Mouse (Mus musculus) liver, embryonic 11.5 days (tissue): Measurements from ENCODE around the gene Rgs13. TPM values are rescaled to one million over a fixed set of nuclear protein-coding genes. Genes with fewer than 3 reads are reported as not detected.
A peak's percentile ranks its signal among the peaks of the same experiment; 100 is the strongest.

Experiments used
- ATAC-seq: fragments of 200-750 bp; cut with Nextera tagmentation; replicated peaks from 2 replicates; pipeline ENCODE4 v1.8.0; 2017; ENCODE audit warnings: moderate number of reproducible peaks, mild to moderate bottlenecking, moderate TSS enrichment, moderate library complexity; ENCODE audit not compliant: low FRiP score
- DNase-seq: peaks from one replicate; pipeline ENCODE4 v3.0.0-alpha.2; 2017; ENCODE audit warnings: low spot score
- H3K27ac ChIP-seq: fragments of 300-500 bp; sonication (generic); 2 replicates; pipeline ENCODE4 v1.5.1; 2014; ENCODE audit warnings: mild to moderate bottlenecking, low read depth, low read length, control low read depth
- H3K27me3 ChIP-seq: fragments of 300-500 bp; sonication (generic); replicated peaks from 2 replicates; pipeline ENCODE4 v1.6.1; 2014; ENCODE audit warnings: low read length, mixed read lengths; ENCODE audit not compliant: control insufficient read depth, insufficient read depth
- H3K36me3 ChIP-seq: fragments of 300-500 bp; sonication (generic); 2 replicates; pipeline ENCODE4 v1.6.1; 2014; ENCODE audit warnings: mild to moderate bottlenecking, low read length, moderate library complexity, mixed read lengths; ENCODE audit not compliant: control insufficient read depth, insufficient read depth
- H3K4me1 ChIP-seq: fragments of 300-500 bp; sonication (generic); replicated peaks from 2 replicates; pipeline ENCODE4 v1.6.1; 2014; ENCODE audit warnings: low read length, mixed read lengths; ENCODE audit not compliant: control insufficient read depth, insufficient read depth
- H3K4me2 ChIP-seq: fragments of 300-500 bp; sonication (generic); 2 replicates; pipeline ENCODE4 v1.6.1; 2014; ENCODE audit warnings: mild to moderate bottlenecking, control low read depth, moderate library complexity
- H3K4me3 ChIP-seq: fragments of 300-500 bp; sonication (generic); 2 replicates; pipeline ENCODE4 v1.5.1; 2014; ENCODE audit warnings: low read depth, low read length, control low read depth
- H3K9ac ChIP-seq: fragments of 300-500 bp; sonication (generic); 2 replicates; pipeline ENCODE4 v1.6.1; 2014; ENCODE audit warnings: low read depth, low read length, control low read depth
- H3K9me3 ChIP-seq: fragments of 300-500 bp; sonication (generic); 2 replicates; pipeline ENCODE4 v1.6.1; 2016; ENCODE audit warnings: low read length, inconsistent platforms, mixed read lengths; ENCODE audit not compliant: control insufficient read depth
- WGBS: fragments of 180-500 bp; shearing (Covaris S2); extraction: QIAGEN DNeasy Blood & Tissue Kit; methylation state at CpG from one replicate; pipeline ENCODE4 v1.1.7; 2014; 5-methylcytosine and 5-hydroxymethylcytosine counted together
- polyA plus RNA-seq: library from polyadenylated mRNA; unstranded; fragments of >200 nt; fragmentation: Nextera tagmentation; extraction: Ambion mirVana; gene quantifications from 2 replicates; pipeline ENCODE4 v1.2.1, GENCODE M21; 2014

Rgs13 gene
- polyA plus RNA-seq, 1 experiment from 2014 or later = not detected

- no peak overlapping the region for H3K4me3 ChIP-seq
- no peak overlapping the region for H3K27ac ChIP-seq
- no peak overlapping the region for H3K9ac ChIP-seq
- H3K9me3 ChIP-seq = no peaks in the 10 kb centered on the region
- ATAC-seq (no peak), DNase-seq (no peak)
- H3K4me1 ChIP-seq = no peaks in the 10 kb centered on the region
- 50% methylated on average over 7 of the region's 7 CpGs for WGBS
- H3K36me3 ChIP-seq = no peaks in the 10 kb centered on the region
- H3K27me3 ChIP-seq = no peaks in the 10 kb centered on the region
- H3K4me2 ChIP-seq = no peak overlapping the region
Observed at GRCm38 (mm10) chr1:144186655-144187396, 9.7 kb upstream of the Rgs13 start.

GRCm38 (mm10) chr1:144184955-144185715 lies 8.0 kb upstream of the Rgs13 start:
- peak; percentile 23; the same call in 1 of the 2 replicates for ATAC-seq
- Histone ChIP-seq H3K27me3 (no peaks in the 10 kb centered on the region), H3K9me3 (no peaks in the 10 kb centered on the region), H3K4me2 (no peak overlapping the region), H3K27ac (no peak overlapping the region), H3K9ac (no peak overlapping the region), H3K4me1 (no peaks in the 10 kb centered on the region), H3K4me3 (no peak overlapping the region), H3K36me3 (no peaks in the 10 kb centered on the region)
- 42% methylated on average over 4 of the region's 4 CpGs for WGBS
- no peak for DNase-seq

- no peak for ATAC-seq
Observed at GRCm38 (mm10) chr1:144183622-144184021, 6.5 kb upstream of the Rgs13 start.

GRCm38 (mm10) chr1:144179559-144179958 lies 2.4 kb upstream of the Rgs13 start:
- H3K27ac ChIP-seq = no peak overlapping the region
- H3K36me3 ChIP-seq = no peaks in the 10 kb centered on the region
- H3K4me3 ChIP-seq = no peak overlapping the region
- 85% methylated on average over 4 of the region's 4 CpGs for WGBS
- ATAC-seq = no peak
- no peak overlapping the region for H3K4me2 ChIP-seq
- no peak for DNase-seq
- H3K9me3 ChIP-seq = no peaks in the 10 kb centered on the region
- no peak overlapping the region for H3K9ac ChIP-seq
- H3K4me1 ChIP-seq = no peaks in the 10 kb centered on the region
- H3K27me3 ChIP-seq = no peaks in the 10 kb centered on the region

More at GRCm38 (mm10) chr1:144183622-144184021, 6.5 kb upstream of the Rgs13 start:
- Histone ChIP-seq H3K4me1 (no peaks in the 10 kb centered on the region), H3K27ac (no peak overlapping the region), H3K9ac (no peak overlapping the region), H3K36me3 (no peaks in the 10 kb centered on the region), H3K4me2 (no peak overlapping the region), H3K4me3 (no peak overlapping the region), H3K9me3 (no peaks in the 10 kb centered on the region), H3K27me3 (no peaks in the 10 kb centered on the region)
- DNase-seq = no peak

GRCm38 (mm10) chr1:144178281-144178957 lies 1.2 kb upstream of the Rgs13 start:
- ATAC-seq = no peak

GRCm38 (mm10) chr1:144177620-144178019 lies 448 bp upstream of the Rgs13 start:
- Histone ChIP-seq H3K9ac (no peak overlapping the region), H3K4me2 (no peak overlapping the region), H3K4me1 (no peaks in the 10 kb centered on the region), H3K27me3 (no peaks in the 10 kb centered on the region), H3K36me3 (no peaks in the 10 kb centered on the region), H3K9me3 (no peaks in the 10 kb centered on the region), H3K27ac (no peak overlapping the region), H3K4me3 (no peak overlapping the region)
- ATAC-seq = no peak
- no peak for DNase-seq

More at GRCm38 (mm10) chr1:144178281-144178957, 1.2 kb upstream of the Rgs13 start:
- no peaks in the 10 kb centered on the region for H3K4me1 ChIP-seq
- DNase-seq = no peak
- H3K4me2 ChIP-seq = no peak overlapping the region
- H3K27ac ChIP-seq = no peak overlapping the region
- WGBS = 70% methylated on average over 9 of the region's 9 CpGs
- H3K4me3 ChIP-seq = no peak overlapping the region
- H3K9me3 ChIP-seq = no peaks in the 10 kb centered on the region
- no peaks in the 10 kb centered on the region for H3K36me3 ChIP-seq
- no peaks in the 10 kb centered on the region for H3K27me3 ChIP-seq
- H3K9ac ChIP-seq = no peak overlapping the region

GRCm38 (mm10) chr1:144174760-144175159 lies 2.4 kb downstream of the Rgs13 start:
- no peaks in the 10 kb centered on the region for H3K36me3 ChIP-seq
- H3K4me1 ChIP-seq = no peaks in the 10 kb centered on the region
- no peak overlapping the region for H3K9ac ChIP-seq
- H3K9me3 ChIP-seq = no peaks in the 10 kb centered on the region
- WGBS = 85% methylated on average over 6 of the region's 6 CpGs
- no peak overlapping the region for H3K4me2 ChIP-seq
- no peak overlapping the region for H3K27ac ChIP-seq
- DNase-seq (no peak), ATAC-seq (no peak)
- no peaks in the 10 kb centered on the region for H3K27me3 ChIP-seq
- H3K4me3 ChIP-seq = no peak overlapping the region

- Histone ChIP-seq H3K4me1 (no peaks in the 10 kb centered on the region), H3K4me3 (no peak overlapping the region), H3K27ac (no peak overlapping the region), H3K9ac (no peak overlapping the region), H3K9me3 (no peaks in the 10 kb centered on the region), H3K4me2 (no peak overlapping the region), H3K36me3 (no peaks in the 10 kb centered on the region), H3K27me3 (no peaks in the 10 kb centered on the region)
- ATAC-seq = no peak
- WGBS = 60% methylated on average over 2 of the region's 2 CpGs
- no peak for DNase-seq
Observed at GRCm38 (mm10) chr1:144173568-144174036, 3.6 kb downstream of the Rgs13 start.
